Mouse (Mus musculus) lung, adult 2 months (tissue): ENCODE measurements around the gene Preb.

Experiments
- CTCF ChIP-seq: fragments of 200-500 bp; IDR thresholded peaks from 2 replicates; pipeline ENCODE4 v1.5.1; 2011; ENCODE audit warnings: mild to moderate bottlenecking, low read length, control low read depth; ENCODE audit not compliant: insufficient read depth
- POLR2A ChIP-seq: fragments of 200-500 bp; IDR thresholded peaks from 2 replicates; pipeline ENCODE4 v1.6.1; 2011; ENCODE audit warnings: low read depth, mild to moderate bottlenecking, control low read depth, low read length, borderline replicate concordance; ENCODE audit errors: extremely low read depth

DNA sequence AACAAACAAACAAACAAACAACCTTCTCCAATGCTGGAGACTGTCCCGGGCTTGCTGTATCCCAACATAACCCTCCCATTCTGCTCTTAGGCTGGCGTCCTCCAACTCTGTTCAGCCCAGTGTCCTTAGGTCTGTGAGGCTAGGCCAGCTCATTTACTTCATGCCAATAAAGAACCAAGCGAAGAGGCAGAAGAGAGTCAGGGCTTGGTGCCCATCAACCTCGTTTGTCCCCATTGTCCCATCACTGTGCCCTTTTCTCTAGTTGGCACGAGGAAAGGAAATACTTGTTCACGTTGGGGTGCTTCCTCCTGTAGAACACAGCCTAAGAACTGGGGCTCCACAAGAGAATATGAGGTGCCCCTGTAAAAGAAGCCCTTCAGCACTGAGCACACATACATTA lies 8.5 kb downstream of the Preb start:
- TF ChIP-seq CTCF (no peak), POLR2A (no peak)
